Mouse (Mus musculus): Measurements from ENCODE around the gene Fxyd6.

The Fxyd6 gene

DNA sequence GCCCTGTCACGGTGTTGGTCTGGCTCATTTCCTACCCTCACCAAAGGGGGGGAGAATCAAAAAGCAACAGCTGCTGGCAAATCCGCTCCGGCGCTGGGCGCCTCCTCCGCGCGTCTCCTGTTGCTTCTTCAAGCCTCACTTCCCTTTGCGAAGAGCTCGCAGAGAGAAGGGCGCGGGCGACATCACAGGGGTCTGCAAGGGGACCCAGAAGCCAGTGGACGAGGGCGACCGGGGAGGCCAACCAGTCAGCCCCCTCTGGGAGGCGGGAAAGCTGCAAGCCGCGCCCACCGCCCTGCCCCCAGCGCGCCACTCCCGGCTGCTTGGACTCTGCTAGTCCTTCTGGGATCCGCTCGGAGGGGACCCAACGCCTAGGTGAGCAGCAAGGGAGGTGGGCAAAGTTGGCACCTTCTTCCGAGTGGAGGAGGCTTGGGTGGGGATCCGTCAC, at the start of gene Fxyd6:
Gene Fxyd6 (plus strand): TSS at position 69 of the 445 bp plus-strand sequence.
- DNase-seq (ENCODE audit: low read depth, low spot score) = no peak

GRCm38 (mm10) chr9:45321465-45321864, 48.5 kb upstream of the Fxyd6 start:
- no peak for DNase-seq (ENCODE audit: low read depth, low spot score)

GRCm38 (mm10) chr9:45321946-45322430, 48.0 kb upstream of the Fxyd6 start:
- DNase-seq (ENCODE audit: low read depth, low spot score) = no peak

DNA sequence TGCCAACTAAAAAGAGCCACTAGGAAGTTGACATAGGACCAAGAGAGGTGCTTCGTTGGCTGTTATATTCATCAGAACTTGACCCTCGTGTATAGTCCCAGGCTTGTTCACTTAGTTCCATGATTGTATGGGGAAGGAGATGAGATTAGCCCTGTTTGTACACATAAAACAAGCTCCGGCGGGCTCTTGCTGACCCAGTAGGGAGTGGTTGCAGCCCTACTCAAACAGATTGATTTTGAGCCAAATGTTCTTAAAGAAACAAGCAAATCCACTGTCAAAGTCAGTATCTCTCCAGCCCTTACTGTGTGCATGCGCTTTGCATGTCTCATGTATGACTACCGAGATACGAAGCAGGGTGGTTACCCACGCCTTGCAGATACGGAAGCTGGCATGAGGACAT, 43.6 kb upstream of the Fxyd6 start:
- DNase-seq (ENCODE audit: low read depth, low spot score) = no peak

- DNase-seq (ENCODE audit: low read depth, low spot score) = no peak
These were observed 41.7 kb upstream of the Fxyd6 start for GRCm38 (mm10) chr9:45328263-45328662.

DNA sequence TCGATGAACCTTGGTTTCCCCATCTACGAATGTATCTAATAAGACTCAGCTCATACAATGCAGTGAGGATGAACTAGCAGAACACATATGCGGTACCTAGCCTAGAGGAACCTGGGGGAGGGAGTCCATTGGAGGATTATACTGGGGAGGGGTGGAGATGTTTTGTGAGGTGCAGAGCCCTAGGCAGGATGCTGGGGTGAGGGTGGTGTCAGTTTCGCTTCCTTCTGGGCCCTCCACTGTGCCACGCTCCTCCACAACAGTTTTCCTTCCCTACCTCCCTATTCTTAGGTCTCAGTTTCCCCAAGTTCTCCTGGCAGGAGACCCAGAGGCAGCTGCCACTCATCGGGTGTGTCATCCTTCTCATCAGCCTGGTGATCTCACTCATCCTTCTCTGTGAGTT, 40.4 kb upstream of the Fxyd6 start:
- DNase-seq (ENCODE audit: low read depth, low spot score) = no peak

DNA sequence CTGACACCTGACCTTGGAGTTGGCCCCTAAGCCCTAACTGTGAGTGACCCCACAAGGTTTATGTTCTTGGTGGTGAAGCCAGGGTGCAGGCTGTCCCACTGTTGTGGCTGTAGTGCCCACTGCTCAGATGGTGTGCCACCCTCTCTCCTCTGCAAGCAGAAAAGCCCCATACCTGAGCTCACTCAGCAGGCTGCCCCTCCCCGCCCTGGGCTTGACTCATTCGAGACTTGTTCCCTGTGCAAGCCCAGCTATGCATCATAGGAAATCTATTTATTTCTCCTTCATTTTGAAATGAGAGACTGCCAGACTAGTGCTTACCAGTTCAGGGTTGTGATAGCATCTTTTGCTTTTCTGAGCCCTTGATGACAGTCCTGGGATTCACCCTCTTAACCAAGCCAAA, 32.6 kb upstream of the Fxyd6 start:
- no peak for DNase-seq (ENCODE audit: low read depth, low spot score)

DNA sequence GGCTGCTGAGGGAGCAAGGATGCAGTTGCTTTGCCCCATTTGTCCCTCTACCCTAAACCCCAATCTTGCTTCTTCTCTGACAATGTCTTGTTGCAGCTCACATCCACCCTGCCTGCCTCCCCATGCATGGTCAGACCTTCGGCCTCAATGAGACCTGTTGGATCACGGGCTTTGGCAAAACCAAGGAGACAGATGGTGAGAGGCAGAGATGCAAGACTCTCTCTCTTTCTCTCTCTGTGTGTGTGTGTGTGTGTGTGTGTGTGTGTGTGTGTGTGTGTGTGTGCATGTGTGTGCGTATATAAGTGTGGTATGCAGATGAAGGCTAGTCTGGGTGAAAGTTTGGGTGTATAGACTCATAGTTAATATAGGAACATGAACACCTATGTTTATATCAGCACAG, 26.9 kb upstream of the Fxyd6 start:
- DNase-seq (ENCODE audit: low read depth, low spot score) = no peak

DNA sequence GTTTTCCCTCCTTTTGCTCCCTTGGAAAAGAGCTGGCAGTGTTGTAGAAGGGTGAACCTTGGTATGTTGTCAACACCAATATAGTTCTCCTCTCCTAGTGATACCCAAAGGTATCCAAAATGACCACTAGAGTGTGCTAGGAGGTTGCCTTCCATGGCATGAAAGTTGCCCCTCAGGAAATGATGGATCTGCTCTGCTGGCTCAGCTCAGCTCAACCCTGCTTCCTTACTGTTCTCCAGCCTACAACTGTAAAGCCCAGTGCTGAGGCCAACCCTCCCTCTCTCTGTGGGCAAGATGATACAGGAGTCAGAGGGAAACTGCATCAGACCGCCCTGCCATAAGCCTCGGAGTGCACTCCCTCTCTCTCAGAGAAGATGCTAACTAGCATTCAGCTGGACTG, 24.5 kb upstream of the Fxyd6 start:
- no peak for DNase-seq (ENCODE audit: low read depth, low spot score)

- DNase-seq (ENCODE audit: low read depth, low spot score) = no peak
These were observed 23.7 kb upstream of the Fxyd6 start for GRCm38 (mm10) chr9:45346276-45346675.

DNA sequence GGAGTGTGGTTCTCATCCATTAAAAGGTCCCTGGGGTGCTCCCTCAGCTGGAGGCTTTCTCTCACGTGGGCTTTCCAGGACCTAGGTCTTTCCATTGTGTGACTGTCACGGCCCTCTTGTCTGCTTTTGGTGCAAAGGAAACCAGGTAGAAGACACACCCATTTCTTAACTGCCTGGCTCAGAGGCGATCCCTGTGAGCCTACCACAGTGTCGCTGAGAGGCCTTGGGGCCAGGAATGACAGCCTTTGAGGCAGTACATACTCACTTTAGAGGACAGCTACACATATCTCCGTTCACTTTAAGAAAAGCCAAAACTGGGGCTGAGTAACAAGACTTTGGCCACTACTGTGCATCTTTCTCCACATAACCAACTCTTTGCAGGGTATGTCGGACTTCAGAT, 21.4 kb upstream of the Fxyd6 start:
- no peak for DNase-seq (ENCODE audit: low read depth, low spot score)

GRCm38 (mm10) chr9:45349181-45349580, 20.8 kb upstream of the Fxyd6 start:
- no peak for DNase-seq (ENCODE audit: low read depth, low spot score)

GRCm38 (mm10) chr9:45349851-45350250, 20.1 kb upstream of the Fxyd6 start:
- DNase-seq (ENCODE audit: low read depth, low spot score) = no peak

DNA sequence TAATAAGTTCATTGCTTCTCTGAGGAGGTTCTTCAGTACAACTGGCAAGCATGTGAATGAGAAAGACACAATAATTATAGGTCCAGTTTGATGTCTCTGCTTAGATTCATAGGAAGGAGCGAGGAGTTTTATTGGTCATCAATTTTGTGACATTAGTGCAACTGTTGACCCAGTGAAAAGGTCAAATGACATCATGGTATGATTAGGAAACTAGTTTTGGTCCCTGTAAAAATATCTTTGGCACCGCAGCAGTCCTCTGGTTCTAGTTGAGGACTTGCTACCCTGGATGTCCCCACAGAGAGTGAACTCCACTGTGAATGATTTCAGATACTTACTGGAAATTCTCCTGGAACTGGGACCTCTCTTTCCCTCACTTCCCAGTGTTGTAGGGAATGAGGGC, 14.8 kb upstream of the Fxyd6 start:
- DNase-seq (ENCODE audit: low read depth, low spot score) = no peak

GRCm38 (mm10) chr9:45358356-45358755, 11.6 kb upstream of the Fxyd6 start:
- DNase-seq (ENCODE audit: low read depth, low spot score) = no peak

DNA sequence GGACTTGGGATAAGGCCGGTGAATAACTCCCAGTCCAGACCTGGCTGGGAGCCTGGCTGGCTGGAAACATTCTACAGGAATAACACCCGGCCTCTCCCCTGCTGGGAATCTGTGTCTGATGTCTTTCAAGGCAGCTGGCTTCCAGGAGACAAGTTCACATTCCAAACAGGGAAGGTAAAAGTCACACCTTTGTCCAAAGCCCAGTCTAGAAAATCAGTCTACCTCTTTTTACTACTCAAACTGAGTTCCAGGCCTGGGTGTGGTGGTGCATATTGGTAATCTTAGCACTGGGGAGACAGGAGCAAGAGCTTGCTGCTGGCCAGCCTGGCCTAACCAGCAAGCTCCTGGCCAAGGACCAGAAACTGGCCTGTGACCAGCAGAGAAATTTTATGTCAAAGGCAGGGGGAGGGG, 7.9 kb upstream of the Fxyd6 start:
- DNase-seq (ENCODE audit: low read depth, low spot score) = no peak

DNA sequence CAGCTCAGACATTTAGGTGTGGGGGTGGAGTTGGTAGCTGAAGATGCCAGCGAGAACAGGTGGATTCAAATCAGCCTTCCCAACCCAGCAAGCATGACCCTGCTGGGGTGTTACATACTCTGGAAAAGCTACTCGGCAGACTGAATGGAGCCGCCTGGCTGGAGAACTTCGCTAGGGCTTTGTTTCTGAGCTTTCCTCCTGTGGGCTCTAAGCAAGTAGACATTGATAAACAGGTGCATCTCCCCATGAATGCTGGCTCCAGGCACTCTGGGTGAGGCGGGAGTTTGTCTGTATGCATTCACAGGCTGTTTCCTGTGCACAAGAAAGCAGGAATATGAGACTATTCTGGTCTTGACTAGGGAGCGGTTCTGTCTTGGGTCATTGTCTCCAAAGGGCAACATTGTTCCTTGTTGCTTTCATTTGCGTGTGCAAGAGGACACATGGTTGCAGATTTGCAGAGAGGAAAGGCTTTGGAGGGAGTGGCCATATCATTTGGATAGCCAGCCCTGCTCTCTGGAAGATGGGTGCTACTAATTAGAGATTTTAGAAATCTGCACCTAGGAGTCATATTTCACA, 6.3 kb upstream of the Fxyd6 start:
- no peak for DNase-seq (ENCODE audit: low read depth, low spot score)

DNA sequence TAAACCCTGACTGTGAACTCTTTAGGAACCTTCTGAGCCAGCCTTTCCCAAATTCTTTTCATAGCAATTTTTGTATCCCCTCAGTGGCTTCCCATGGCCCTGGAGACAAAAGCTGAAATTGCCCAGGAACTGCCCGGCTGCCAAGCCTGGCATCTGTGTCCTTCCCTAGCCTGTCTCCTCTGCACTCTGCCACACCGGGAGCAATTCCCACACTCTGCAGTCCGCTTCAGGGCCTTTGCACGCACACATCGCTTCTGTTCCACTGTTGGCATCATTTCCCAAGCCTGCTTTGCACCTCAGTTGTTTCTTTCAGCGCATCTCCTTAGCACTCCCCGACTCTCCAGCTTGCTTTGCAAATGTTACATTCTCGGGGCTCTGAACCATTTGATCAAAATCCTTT, 2.3 kb upstream of the Fxyd6 start:
- no peak for DNase-seq (ENCODE audit: low read depth, low spot score)

- DNase-seq (ENCODE audit: low read depth, low spot score) = no peak
These were observed 1.6 kb upstream of the Fxyd6 start for GRCm38 (mm10) chr9:45368341-45368901.

GRCm38 (mm10) chr9:45370616-45371336, 791 bp downstream of the Fxyd6 start:
- DNase-seq (ENCODE audit: low read depth, low spot score) = no peak

- DNase-seq (ENCODE audit: low read depth, low spot score) = no peak
These were observed 1.3 kb downstream of the Fxyd6 start for GRCm38 (mm10) chr9:45371337-45371707.

GRCm38 (mm10) chr9:45373896-45374295, 3.9 kb downstream of the Fxyd6 start:
- DNase-seq (ENCODE audit: low read depth, low spot score) = no peak

GRCm38 (mm10) chr9:45374988-45375502, 5.1 kb downstream of the Fxyd6 start:
- DNase-seq (ENCODE audit: low read depth, low spot score) = no peak
